Mouse (Mus musculus) stomach, postnatal 0 days (tissue): ENCODE measurements around the gene Dner.

ENCODE experiments used
- CTCF ChIP-seq: IDR thresholded peaks from 2 replicates; pipeline ENCODE4 v1.5.1; 2016; ENCODE audit warnings: antibody characterized with exemption, low read depth, mild to moderate bottlenecking, moderate library complexity
- EP300 ChIP-seq: optimal IDR thresholded peaks from 2 replicates; pipeline ENCODE3; 2016; ENCODE audit warnings: antibody characterized with exemption

GRCm38 (mm10) chr1:84636890-84637289, 59.1 kb downstream of the Dner start:
- TF ChIP-seq EP300 (no peak), CTCF (no peak)
